Mouse (Mus musculus) lung, postnatal 0 days (tissue): ENCODE results near the gene Ankrd36.

Source experiments
- CTCF ChIP-seq: IDR thresholded peaks from 2 replicates; pipeline ENCODE4 v1.5.1; 2016; ENCODE audit warnings: antibody characterized with exemption, mild to moderate bottlenecking
- EP300 ChIP-seq: IDR thresholded peaks from 2 replicates; pipeline ENCODE4 v1.6.1; 2016; ENCODE audit warnings: antibody characterized with exemption, mild to moderate bottlenecking, control low read depth

DNA sequence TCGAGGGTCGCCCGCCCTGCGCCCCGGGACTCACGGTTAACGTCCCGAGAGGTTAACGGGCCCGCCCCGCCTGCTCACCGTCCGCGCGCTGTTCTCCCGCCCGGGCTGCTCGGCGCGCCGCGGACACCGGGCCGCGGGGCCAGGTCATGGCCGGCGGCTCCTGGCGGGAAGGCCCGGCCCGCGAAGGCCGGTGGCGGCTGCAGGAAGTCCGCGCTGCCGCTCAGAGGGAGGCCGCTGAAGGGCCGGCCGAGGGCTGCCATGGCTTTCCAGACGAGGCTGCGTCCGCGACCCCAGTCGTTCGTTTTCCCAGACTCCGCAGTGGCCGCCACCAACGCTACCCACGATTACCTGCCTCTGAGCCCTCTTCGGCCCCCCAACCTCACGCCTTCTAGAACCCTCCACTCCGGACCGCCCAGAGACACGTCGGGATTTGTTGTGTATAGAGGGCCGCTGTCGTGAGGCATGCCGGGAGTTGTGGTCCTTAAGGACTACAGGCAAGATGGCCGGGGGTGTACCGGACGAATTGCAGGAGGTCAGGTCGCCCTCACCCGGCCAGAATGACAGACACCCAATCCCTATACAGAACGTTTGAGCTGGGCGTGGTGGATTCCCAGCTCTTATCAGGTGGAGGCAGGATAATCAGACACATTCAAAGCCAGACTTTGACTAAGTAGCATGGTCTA, 27.5 kb upstream of the Ankrd36 start, which contains the start of gene Ccdc117:
- TF ChIP-seq CTCF (peak; percentile 60), EP300 (no peak; the same call in 1 of the 2 replicates)
